Mouse (Mus musculus) left cerebral cortex, postnatal 25 days (tissue): ENCODE measurements around the gene Angptl4. TPM values are rescaled to one million over a fixed set of nuclear protein-coding genes. Genes with fewer than 3 reads are reported as not detected.

Experiments
- DNase-seq, 2 experiments: peaks; one replicate each; pipeline ENCODE4 v3.0.0; 2022; ENCODE audit warnings: low spot score in 2 of 2, mixed read lengths in 1 of 2
- intact Hi-C: fragments of 180-260 bp; cut with DNase I; formaldehyde crosslinking; loops from one replicate; pipeline ENCODE4 v1.15.1; 2025
- total RNA-seq, 2 experiments: library from RNA; stranded (reverse); gene quantifications; 2 replicates each; pipeline ENCODE4 v1.2.3; 2021

Gene Angptl4
- total RNA-seq, 2 experiments from 2014 or later = 3.9 to 4.1 TPM

GRCm38 (mm10) chr17:33807181-33807888, 25.7 kb upstream of the Angptl4 start:
- DNase-seq = no peak
- intact Hi-C loops = no loop called here

GRCm38 (mm10) chr17:33804745-33805144, 23.1 kb upstream of the Angptl4 start:
- no peak for DNase-seq
- intact Hi-C loops = loop anchor here (5.0 kb wide), 2 partner anchors 52 to 77 kb away; no protein-coding TSS in a partner anchor

- intact Hi-C loops = loop anchor here (5.0 kb wide), 2 partner anchors 52 to 77 kb away; no protein-coding TSS in a partner anchor
- no peak for DNase-seq
Measured at GRCm38 (mm10) chr17:33804205-33804604, 22.6 kb upstream of the Angptl4 start.

GRCm38 (mm10) chr17:33802221-33802620, 20.6 kb upstream of the Angptl4 start:
- DNase-seq = no peak

GRCm38 (mm10) chr17:33799277-33799676, 17.6 kb upstream of the Angptl4 start:
- intact Hi-C loops = no loop called here
- DNase-seq = no peak

More at GRCm38 (mm10) chr17:33802221-33802620, 20.6 kb upstream of the Angptl4 start:
- intact Hi-C loops = loop anchor here (5.0 kb wide), 2 partner anchors 50 to 75 kb away; no protein-coding TSS in a partner anchor

- DNase-seq = peak in 1 of 2 experiments; percentile 25
- intact Hi-C loops = no loop called here
Measured at GRCm38 (mm10) chr17:33798306-33798705, 16.7 kb upstream of the Angptl4 start.

GRCm38 (mm10) chr17:33788732-33789131, 7.1 kb upstream of the Angptl4 start:
- DNase-seq = no peak
- intact Hi-C loops = no loop called here

GRCm38 (mm10) chr17:33786375-33786774, 4.7 kb upstream of the Angptl4 start:
- intact Hi-C loops = no loop called here
- DNase-seq = peak in 1 of 2 experiments; percentile 69

GRCm38 (mm10) chr17:33784939-33785338, 3.3 kb upstream of the Angptl4 start:
- DNase-seq = no peak

GRCm38 (mm10) chr17:33783408-33783807, 1.8 kb upstream of the Angptl4 start:
- peak; percentile 32 to 73 for DNase-seq
- intact Hi-C loops = no loop called here

More at GRCm38 (mm10) chr17:33784939-33785338, 3.3 kb upstream of the Angptl4 start:
- intact Hi-C loops = no loop called here

- intact Hi-C loops = no loop called here
- DNase-seq = no peak
Measured at GRCm38 (mm10) chr17:33782067-33782466, 437 bp upstream of the Angptl4 start.

- intact Hi-C loops = no loop called here
- no peak for DNase-seq
Measured at GRCm38 (mm10) chr17:33780431-33780830, 1.2 kb downstream of the Angptl4 start.

GRCm38 (mm10) chr17:33779967-33780295, 1.7 kb downstream of the Angptl4 start:
- intact Hi-C loops = loop anchor here (2.0 kb wide), 1 partner anchor 19 kb away; the partner anchor contains the start of gene Rab11b
- DNase-seq = no peak

- DNase-seq = peak; percentile 72 to 83
- intact Hi-C loops = loop anchor here (2.0 kb wide), 1 partner anchor 19 kb away; the partner anchor contains the start of gene Rab11b
Measured at GRCm38 (mm10) chr17:33779271-33779966, 2.2 kb downstream of the Angptl4 start.

GRCm38 (mm10) chr17:33775287-33775686, 6.3 kb downstream of the Angptl4 start:
- intact Hi-C loops = no loop called here
- DNase-seq = no peak

GRCm38 (mm10) chr17:33774573-33775155, 7.0 kb downstream of the Angptl4 start:
- DNase-seq = no peak
- intact Hi-C loops = no loop called here

- intact Hi-C loops = no loop called here
- DNase-seq = no peak
Measured at GRCm38 (mm10) chr17:33773871-33774572, 7.6 kb downstream of the Angptl4 start.

GRCm38 (mm10) chr17:33773426-33773825, 8.2 kb downstream of the Angptl4 start:
- DNase-seq = no peak
- intact Hi-C loops = no loop called here

- intact Hi-C loops = no loop called here
Measured at GRCm38 (mm10) chr17:33771617-33772016, 10.0 kb downstream of the Angptl4 start.

GRCm38 (mm10) chr17:33766389-33766788, 15.2 kb downstream of the Angptl4 start:
- intact Hi-C loops = no loop called here
- DNase-seq = no peak

More at GRCm38 (mm10) chr17:33771617-33772016, 10.0 kb downstream of the Angptl4 start:
- no peak for DNase-seq
